Mouse (Mus musculus): ENCODE data around the gene Zbtb8b. TPM values are rescaled to one million over a fixed set of nuclear protein-coding genes. Genes with fewer than 3 reads are reported as not detected.

The Zbtb8b gene
- polyA plus RNA-seq, 1 experiment from 2014 or later = 3.1 TPM

- Histone ChIP-seq H3K4me1 (ENCODE audit: control insufficient read depth, insufficient read depth, low read length) (peaks cover 4% of the 10 kb centered on the region; the same call in 1 of the 2 replicates), H3K4me3 (ENCODE audit: low read length) (no peak overlapping the region), H3K36me3 (ENCODE audit: control insufficient read depth, insufficient read depth, low read length) (no peaks in the 10 kb centered on the region), H3K9me3 (ENCODE audit: control insufficient read depth, low read length) (no peaks in the 10 kb centered on the region), H3K27ac (ENCODE audit: low read depth, low read length) (no peak overlapping the region), H3K4me2 (replicated peaks; ENCODE audit: low read depth, low read length) (no peak overlapping the region), H3K9ac (ENCODE audit: low read depth, low read length) (no peak overlapping the region), H3K27me3 (ENCODE audit: control insufficient read depth, insufficient read depth, low read length) (0 out of 2 replicates have a peak, but pooled peaks cover 3% of the 10 kb centered on the region)
- WGBS = 72% methylated on average over 5 of the region's 5 CpGs
- ATAC-seq (ENCODE audit: low FRiP score, low TSS enrichment) = no peak
Measured at GRCm38 (mm10) chr4:129375821-129376220, 64.8 kb downstream of the Zbtb8b start.

Other genes starting within 250 kb of the Zbtb8b start
- gene C77080, start 179.4 kb downstream of the Zbtb8b start, polyA plus RNA-seq (2014; fragmentation: Nextera tagmentation; extraction: Ambion mirVana) = 7.3 and 7.8 TPM in 2 replicates
- 0.63 and 0.84 TPM in 2 replicates for gene Sync, start 153.2 kb downstream of the Zbtb8b start, polyA plus RNA-seq (2014; fragmentation: Nextera tagmentation; extraction: Ambion mirVana)
- gene Rbbp4, start 105.5 kb downstream of the Zbtb8b start, polyA plus RNA-seq (2014; fragmentation: Nextera tagmentation; extraction: Ambion mirVana) = 421 and 437 TPM in 2 replicates
- 50.2 and 70.1 TPM in 2 replicates for gene Zbtb8os, start 105.2 kb downstream of the Zbtb8b start, polyA plus RNA-seq (2014; fragmentation: Nextera tagmentation; extraction: Ambion mirVana)
- gene Zbtb8a, start 62.7 kb downstream of the Zbtb8b start, polyA plus RNA-seq (2014; fragmentation: Nextera tagmentation; extraction: Ambion mirVana) = 7.9 and 13.3 TPM in 2 replicates
- gene Bsdc1, start 20.7 kb upstream of the Zbtb8b start, polyA plus RNA-seq (2014; fragmentation: Nextera tagmentation; extraction: Ambion mirVana) = 20.5 and 23.3 TPM in 2 replicates
- gene Tssk3, start 50.2 kb upstream of the Zbtb8b start, polyA plus RNA-seq (2014; fragmentation: Nextera tagmentation; extraction: Ambion mirVana) = not detected in 2 replicates
- 0.39 TPM in 1 of 2 replicates, not detected in the other for gene Fam229a, start 50.3 kb upstream of the Zbtb8b start, polyA plus RNA-seq (2014; fragmentation: Nextera tagmentation; extraction: Ambion mirVana)
- 823 and 993 TPM in 2 replicates for gene Marcksl1, start 72.7 kb upstream of the Zbtb8b start, polyA plus RNA-seq (2014; fragmentation: Nextera tagmentation; extraction: Ambion mirVana)
- gene Hdac1, start 101.9 kb upstream of the Zbtb8b start, polyA plus RNA-seq (2014; fragmentation: Nextera tagmentation; extraction: Ambion mirVana) = 245 and 265 TPM in 2 replicates
- gene Lck, start 132.8 kb upstream of the Zbtb8b start, polyA plus RNA-seq (2014; fragmentation: Nextera tagmentation; extraction: Ambion mirVana) = 11.4 and 14.1 TPM in 2 replicates
- 17.7 and 19.7 TPM in 2 replicates for gene Fam167b, start 137.7 kb upstream of the Zbtb8b start, polyA plus RNA-seq (2014; fragmentation: Nextera tagmentation; extraction: Ambion mirVana)
- gene Eif3i, start 159.8 kb upstream of the Zbtb8b start, polyA plus RNA-seq (2014; fragmentation: Nextera tagmentation; extraction: Ambion mirVana) = 340 and 401 TPM in 2 replicates
- gene Tmem234, start 159.8 kb upstream of the Zbtb8b start, polyA plus RNA-seq (2014; fragmentation: Nextera tagmentation; extraction: Ambion mirVana) = 213 and 219 TPM in 2 replicates
- 1.9 and 2.0 TPM in 2 replicates for gene Dcdc2b, start 173.4 kb upstream of the Zbtb8b start, polyA plus RNA-seq (2014; fragmentation: Nextera tagmentation; extraction: Ambion mirVana)
- 30.1 and 30.6 TPM in 2 replicates for gene Iqcc, start 178.2 kb upstream of the Zbtb8b start, polyA plus RNA-seq (2014; fragmentation: Nextera tagmentation; extraction: Ambion mirVana)
- gene Ccdc28b, start 183.1 kb upstream of the Zbtb8b start, polyA plus RNA-seq (2014; fragmentation: Nextera tagmentation; extraction: Ambion mirVana) = 48.6 and 56.0 TPM in 2 replicates
- gene Txlna, start 200.2 kb upstream of the Zbtb8b start, polyA plus RNA-seq (2014; fragmentation: Nextera tagmentation; extraction: Ambion mirVana) = 44.9 and 103 TPM in 2 replicates
- gene Kpna6, start 231.9 kb upstream of the Zbtb8b start, polyA plus RNA-seq (2014; fragmentation: Nextera tagmentation; extraction: Ambion mirVana) = 13.2 and 14.7 TPM in 2 replicates